Mouse (Mus musculus): ENCODE results near the gene Cebpb.

- no peak for TF ChIP-seq NELFE (IDR thresholded peaks at IDR 0.05; ENCODE audit: low read depth, low read length)
- TF ChIP-seq GATA1 (IDR thresholded peaks at IDR 0.05; ENCODE audit: low read depth, low read length), result no peak
Measured at GRCm38 (mm10) chr2:167696143-167696542, 7.4 kb downstream of the Cebpb start.

Measured in MEL (cell line).